Mouse (Mus musculus) CD4-positive, CD25-positive, alpha-beta regulatory T cell, adult 4 months (primary cell): ENCODE measurements around the gene Fxr2. TPM values are rescaled to one million over a fixed set of nuclear protein-coding genes. Genes with fewer than 3 reads are reported as not detected.

Experiments used
- ATAC-seq: one replicate; pipeline ENCODE4 v1.8.0; 2017
- polyA plus RNA-seq, 2 experiments: library from polyadenylated mRNA; unstranded; fragments of 100-300 nt; shearing (Covaris generic); gene quantifications; one replicate each; pipeline ENCODE4 v1.2.1; 2017

Gene Fxr2
- polyA plus RNA-seq, 2 experiments from 2014 or later, result 11.0 to 11.2 TPM

GRCm38 (mm10) chr11:69661221-69661881 is 28.6 kb downstream of the Fxr2 start:
- no peak for ATAC-seq

- ATAC-seq, result peak; percentile 89
These were observed 29.6 kb downstream of the Fxr2 start, which contains the start of gene Mpdu1 for GRCm38 (mm10) chr11:69662213-69662966. TSS of gene Mpdu1 (minus strand) at chr11:69662642.

- ATAC-seq, result no peak
These were observed 30.3 kb downstream of the Fxr2 start for GRCm38 (mm10) chr11:69662967-69663671.

- ATAC-seq, result no peak
These were observed 31.0 kb downstream of the Fxr2 start for GRCm38 (mm10) chr11:69663795-69664194.

DNA sequence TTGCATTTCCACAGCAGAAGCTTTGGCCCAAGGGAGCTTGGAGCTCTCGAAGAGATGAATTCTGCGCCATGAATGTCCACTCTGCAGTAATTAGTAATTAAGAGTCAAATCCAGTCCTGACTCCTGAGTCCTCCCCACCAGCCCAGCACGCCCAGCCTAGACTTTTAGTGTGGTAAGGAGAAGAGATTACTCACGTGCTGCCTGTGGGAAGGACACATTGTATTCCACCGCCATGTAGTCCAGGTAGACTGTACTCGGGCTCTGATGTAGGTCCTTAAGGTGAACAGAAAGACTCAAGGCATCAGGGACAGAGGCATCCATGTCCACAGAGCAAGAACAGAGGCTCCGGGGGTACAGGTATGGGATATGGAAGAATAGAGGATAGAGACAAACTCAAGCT is 32.1 kb downstream of the Fxr2 start:
- no peak for ATAC-seq

DNA sequence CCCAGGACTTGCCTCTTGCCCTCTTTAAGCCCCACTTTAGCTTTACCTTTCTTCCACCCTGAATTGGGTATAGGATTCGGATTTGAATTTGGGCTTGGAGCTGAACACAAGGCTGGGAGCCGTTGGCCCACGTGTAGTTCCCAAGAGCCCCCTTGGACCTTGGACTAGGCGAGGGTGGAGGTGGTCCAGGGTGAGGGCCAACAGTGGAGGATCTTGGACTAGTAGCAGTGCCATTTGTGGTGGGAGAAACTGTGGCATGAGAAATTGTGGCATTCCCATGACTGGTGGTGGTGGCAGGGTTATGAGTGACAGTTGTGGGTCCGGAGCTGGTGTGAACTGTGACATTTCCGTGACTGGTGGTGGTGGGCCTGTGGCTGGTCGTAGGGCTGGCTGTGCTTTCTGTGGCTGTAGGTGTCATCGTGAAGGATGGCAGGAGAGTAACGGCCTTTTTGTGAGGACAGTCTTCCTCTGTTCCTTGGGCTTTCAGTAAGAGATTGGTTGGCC is 32.7 kb downstream of the Fxr2 start:
- ATAC-seq, result no peak

- ATAC-seq, result no peak
These were observed 33.3 kb downstream of the Fxr2 start, which contains the start of gene Cd68 for GRCm38 (mm10) chr11:69665961-69666664. TSS of gene Cd68 (minus strand) at chr11:69666153.

- ATAC-seq, result no peak
These were observed 33.8 kb downstream of the Fxr2 start for GRCm38 (mm10) chr11:69666665-69667005.

- peak; percentile 60 for ATAC-seq
These were observed 38.3 kb downstream of the Fxr2 start for GRCm38 (mm10) chr11:69670786-69671725.

GRCm38 (mm10) chr11:69671726-69672124 is 38.9 kb downstream of the Fxr2 start:
- ATAC-seq, result no peak

DNA sequence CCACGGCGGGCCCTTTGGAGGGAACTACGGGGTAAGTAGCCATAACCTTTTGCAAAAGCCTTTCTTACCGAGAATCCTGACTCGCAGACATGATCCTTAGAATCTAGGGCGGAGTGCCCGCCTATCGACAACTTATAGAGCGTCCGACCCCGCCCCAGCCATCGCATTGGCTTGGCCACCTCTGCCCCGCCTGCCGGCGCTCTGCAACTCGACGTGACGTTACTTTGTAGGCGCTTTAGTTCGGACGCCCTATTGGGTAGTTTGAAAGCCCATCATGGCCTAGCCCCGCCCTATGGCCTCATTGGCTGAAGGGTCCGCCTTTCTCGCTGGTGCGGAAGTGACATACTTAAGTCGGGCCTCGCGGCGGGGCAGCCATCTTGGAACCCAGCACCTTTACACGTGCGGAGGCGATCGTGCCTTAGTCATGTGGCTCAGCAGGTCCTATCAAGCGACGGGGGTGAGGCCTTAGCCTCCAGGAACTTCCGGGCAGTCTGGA is 39.5 kb downstream of the Fxr2 start, which contains the start of gene Eif4a1:
Gene Eif4a1, minus strand, starts transcription at position 213 of the 496 bp plus-strand sequence.
- ATAC-seq, result peak; percentile 89

- ATAC-seq, result no peak
These were observed 46.4 kb downstream of the Fxr2 start for GRCm38 (mm10) chr11:69679144-69679543.

DNA sequence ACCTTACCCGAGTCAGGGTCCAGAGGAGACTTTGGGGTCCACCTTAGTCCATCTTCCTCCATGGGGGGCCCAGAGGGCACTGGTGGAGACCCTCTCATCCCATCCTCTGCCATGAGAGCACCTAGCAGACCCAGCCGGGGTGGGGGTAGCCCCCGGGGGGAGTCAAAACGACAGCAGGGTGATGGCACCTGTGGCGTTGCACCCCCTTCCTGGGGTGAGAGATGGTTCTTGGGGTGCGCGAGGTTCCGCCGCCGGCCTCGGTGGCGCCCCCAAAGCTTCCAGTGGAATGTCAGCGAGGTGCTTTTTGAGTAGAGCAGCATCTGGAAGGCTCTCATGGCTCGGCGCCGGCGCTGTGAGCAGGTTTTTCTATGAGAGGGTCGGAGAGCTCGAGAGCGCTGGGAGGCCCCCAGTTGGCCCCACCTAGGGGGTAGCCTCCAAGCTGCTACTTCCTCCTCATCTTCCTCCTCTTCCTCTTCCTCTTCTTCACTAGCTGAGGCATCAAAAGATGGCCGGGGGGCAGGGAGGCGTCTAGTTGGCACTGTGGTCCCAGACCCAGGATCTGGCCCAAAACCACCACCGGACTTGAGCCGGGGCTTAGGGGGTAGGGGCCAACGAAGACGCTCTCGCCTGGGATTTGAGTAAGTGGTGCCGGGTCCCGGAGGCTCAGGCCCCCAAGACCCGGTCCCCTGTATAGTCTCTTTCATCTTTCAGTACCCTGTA is 47.5 kb downstream of the Fxr2 start:
- no peak for ATAC-seq

DNA sequence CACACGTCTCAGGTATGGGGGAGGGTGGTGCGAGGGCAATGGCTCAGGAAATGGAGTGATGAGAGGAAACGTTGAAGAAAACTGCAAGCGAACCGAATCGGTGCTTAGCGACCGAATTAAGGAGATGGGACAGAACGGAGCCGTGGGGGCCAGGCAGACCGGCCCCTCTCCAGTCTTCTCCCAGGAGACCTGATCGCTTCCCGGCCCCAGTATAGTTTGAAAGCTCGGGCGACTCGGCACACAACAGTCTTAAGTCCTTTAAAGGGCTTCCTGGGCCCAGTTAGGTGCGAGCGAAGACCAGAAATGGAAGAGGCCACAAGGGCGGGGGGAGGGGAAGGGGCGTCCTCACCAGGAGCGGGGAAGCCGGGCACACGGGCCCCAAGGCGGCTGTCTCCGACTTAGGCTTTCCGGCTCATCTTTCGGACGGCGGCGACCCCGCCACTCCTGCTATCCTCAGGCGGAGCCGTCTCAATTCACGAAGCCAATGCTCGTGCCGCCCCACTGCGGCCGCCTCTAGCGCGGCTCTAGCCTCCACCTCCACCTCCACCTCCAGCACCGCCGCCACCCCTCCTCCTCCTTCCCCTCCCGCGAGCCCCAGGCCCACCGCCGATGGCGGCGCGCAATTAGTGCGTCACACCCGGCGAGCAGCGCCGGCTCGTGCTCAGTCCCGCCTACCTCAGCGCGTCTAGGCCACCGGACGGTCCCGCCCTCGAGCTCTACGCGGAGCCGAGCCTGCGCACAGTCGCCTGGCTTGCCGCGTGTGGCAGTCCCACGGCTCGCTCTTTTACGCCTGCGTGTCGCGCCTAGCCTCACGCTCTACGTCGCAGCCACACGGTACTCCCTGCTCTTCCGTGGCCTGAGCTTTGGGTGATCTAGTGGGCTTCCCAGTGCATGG is 48.8 kb downstream of the Fxr2 start, which contains the start of gene Senp3:
Gene Senp3, minus strand, starts transcription at position 771 of the 895 bp plus-strand sequence.
- ATAC-seq, result peak; percentile 96

GRCm38 (mm10) chr11:69682209-69682839 is 49.5 kb downstream of the Fxr2 start:
- peak; percentile 7 for ATAC-seq

DNA sequence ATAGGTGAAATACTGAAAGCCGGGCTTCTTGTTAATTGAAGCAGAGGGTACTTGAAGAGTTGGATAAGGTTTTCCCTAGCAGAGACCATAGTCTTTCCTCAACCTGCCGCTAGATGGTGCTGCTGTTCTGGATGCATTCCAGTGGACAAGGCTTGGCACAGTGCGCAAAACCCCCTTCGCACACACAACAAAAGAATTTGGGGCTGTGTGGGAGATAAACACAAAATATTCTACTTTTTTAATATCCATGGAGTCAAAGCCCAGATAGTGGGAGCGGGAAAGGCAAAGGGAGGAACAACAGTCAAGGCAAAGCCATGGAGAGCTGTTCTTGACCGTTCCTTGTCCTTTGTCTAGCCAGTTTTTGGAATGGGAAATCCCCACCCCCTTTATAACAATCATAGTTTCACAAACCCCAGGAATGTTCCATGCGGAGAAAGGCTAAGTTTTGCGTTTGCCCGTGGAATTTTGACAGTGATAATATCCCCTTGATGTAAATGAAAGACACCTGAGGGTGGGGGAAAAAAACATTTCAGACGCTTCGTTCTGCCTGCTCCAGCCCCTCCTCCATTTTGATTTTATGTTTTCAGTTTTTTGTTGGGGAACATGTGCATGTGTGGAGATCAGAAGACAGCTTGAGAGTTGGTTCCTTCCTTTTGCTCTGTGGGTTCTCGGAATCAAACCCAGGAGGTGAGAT is 50.2 kb downstream of the Fxr2 start:
- peak; percentile 45 for ATAC-seq

GRCm38 (mm10) chr11:69683576-69683975 is 50.8 kb downstream of the Fxr2 start:
- ATAC-seq, result no peak

GRCm38 (mm10) chr11:69684128-69684745 is 51.4 kb downstream of the Fxr2 start:
- no peak for ATAC-seq
